Mouse (Mus musculus): ENCODE measurements around the gene Unc13b. TPM values are rescaled to one million over a fixed set of nuclear protein-coding genes. Genes with fewer than 3 reads are reported as not detected.

Gene Unc13b
- polyA plus RNA-seq, 1 experiment from 2014 or later, result 4.1 TPM

DNA sequence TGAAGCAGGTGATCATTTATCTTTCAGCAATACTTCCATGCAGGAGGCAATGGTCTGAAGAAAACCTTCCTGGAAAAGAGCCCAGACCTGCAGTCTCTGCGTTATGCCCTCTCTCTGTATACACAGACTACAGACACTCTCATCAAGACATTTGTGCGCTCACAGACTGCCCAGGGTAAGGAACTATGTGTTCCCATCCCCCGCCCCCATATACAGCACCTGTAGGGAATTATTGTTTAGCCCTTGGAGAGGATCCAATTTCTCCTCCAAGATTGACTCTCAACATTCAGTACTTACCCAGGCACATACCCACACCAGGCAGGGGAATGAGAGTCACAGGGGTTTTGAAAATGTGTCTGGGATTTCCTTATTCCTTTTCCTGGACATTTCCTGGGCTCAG lies 200.7 kb downstream of the Unc13b start:
- no peak for ATAC-seq (replicated peaks; ENCODE audit: insufficient number of reproducible peaks, low FRiP score, low TSS enrichment, low read depth)
- no peaks in the 10 kb centered on the region; the same call in 1 of the 2 replicates for H3K4me1 ChIP-seq (ENCODE audit: control insufficient read depth, insufficient read depth, low read length)
- WGBS, result 51% methylated on average over 3 of the region's 3 CpGs
- H3K27me3 ChIP-seq (ENCODE audit: control insufficient read depth, insufficient read depth, low read length), result no peaks in the 10 kb centered on the region
- H3K4me3 ChIP-seq (ENCODE audit: low read depth, low read length), result no peak overlapping the region
- no peak overlapping the region for H3K9ac ChIP-seq (replicated peaks; ENCODE audit: low read length)
- H3K4me2 ChIP-seq (ENCODE audit: low read depth, low read length), result no peak overlapping the region
- DNase-seq (ENCODE audit: low spot score), result peak; percentile 73
- H3K36me3 ChIP-seq (replicated peaks; ENCODE audit: control insufficient read depth, insufficient read depth, low read depth, low read length), result no peaks in the 10 kb centered on the region
- H3K9me3 ChIP-seq (replicated peaks; ENCODE audit: control insufficient read depth, low read length), result no peaks in the 10 kb centered on the region
- H3K27ac ChIP-seq (replicated peaks; ENCODE audit: low read depth, low read length), result no peak overlapping the region

DNA sequence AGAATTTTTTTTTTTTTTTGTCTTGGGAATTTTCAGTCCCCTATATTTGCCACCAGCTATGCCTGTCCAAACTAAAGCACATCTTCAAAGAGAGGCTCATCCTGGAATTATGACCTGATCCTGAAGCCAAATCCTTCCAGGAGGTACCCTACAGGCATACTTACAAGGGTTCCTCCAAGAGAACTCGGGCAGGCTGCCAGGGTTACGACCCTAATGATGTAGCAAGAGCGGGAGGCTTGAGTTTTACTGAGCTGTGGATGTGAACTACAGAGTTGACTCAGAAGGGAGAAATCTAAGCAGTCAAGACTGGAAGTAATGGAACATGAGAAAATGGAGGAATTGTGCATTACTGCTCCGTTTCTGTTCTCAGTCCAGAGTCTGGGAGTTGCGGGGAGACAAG lies 201.3 kb downstream of the Unc13b start:
- Histone ChIP-seq H3K4me1 (ENCODE audit: control insufficient read depth, insufficient read depth, low read length) (no peaks in the 10 kb centered on the region; the same call in 1 of the 2 replicates), H3K4me2 (ENCODE audit: low read depth, low read length) (no peak overlapping the region), H3K27me3 (ENCODE audit: control insufficient read depth, insufficient read depth, low read length) (no peaks in the 10 kb centered on the region), H3K4me3 (ENCODE audit: low read depth, low read length) (no peak overlapping the region), H3K9me3 (replicated peaks; ENCODE audit: control insufficient read depth, low read length) (no peaks in the 10 kb centered on the region), H3K27ac (replicated peaks; ENCODE audit: low read depth, low read length) (no peak overlapping the region), H3K36me3 (replicated peaks; ENCODE audit: control insufficient read depth, insufficient read depth, low read depth, low read length) (no peaks in the 10 kb centered on the region), H3K9ac (replicated peaks; ENCODE audit: low read length) (no peak overlapping the region)
- DNase-seq (ENCODE audit: low spot score) (peak; percentile 7), ATAC-seq (replicated peaks; ENCODE audit: insufficient number of reproducible peaks, low FRiP score, low TSS enrichment, low read depth) (no peak)
- WGBS, result 71% methylated on average over 5 of the region's 5 CpGs

DNA sequence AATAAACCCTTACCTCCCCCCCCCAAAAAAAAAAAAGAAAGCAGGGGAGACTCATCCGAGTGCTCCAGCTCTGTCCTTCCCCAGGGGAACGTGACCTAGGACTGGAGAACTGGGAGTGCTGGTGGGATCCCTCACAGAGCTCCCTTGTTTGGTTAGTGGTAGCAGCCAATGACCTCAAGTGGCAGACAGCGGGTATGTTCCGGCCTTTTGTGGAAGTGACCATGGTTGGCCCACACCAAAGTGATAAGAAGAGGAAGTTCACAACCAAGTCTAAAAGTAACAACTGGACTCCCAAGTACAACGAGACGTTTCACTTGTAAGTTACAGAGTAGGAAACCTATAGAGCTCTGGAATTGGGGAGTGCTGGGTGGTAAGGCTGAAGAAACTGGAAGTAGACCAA lies 204.1 kb downstream of the Unc13b start:
- Histone ChIP-seq H3K4me2 (ENCODE audit: low read depth, low read length) (no peak overlapping the region), H3K4me3 (ENCODE audit: low read depth, low read length) (no peak overlapping the region), H3K9ac (replicated peaks; ENCODE audit: low read length) (no peak overlapping the region), H3K27ac (replicated peaks; ENCODE audit: low read depth, low read length) (no peak overlapping the region), H3K27me3 (ENCODE audit: control insufficient read depth, insufficient read depth, low read length) (no peaks in the 10 kb centered on the region), H3K9me3 (replicated peaks; ENCODE audit: control insufficient read depth, low read length) (no peaks in the 10 kb centered on the region), H3K36me3 (replicated peaks; ENCODE audit: control insufficient read depth, insufficient read depth, low read depth, low read length) (no peaks in the 10 kb centered on the region), H3K4me1 (ENCODE audit: control insufficient read depth, insufficient read depth, low read length) (no peaks in the 10 kb centered on the region; the same call in 1 of the 2 replicates)
- no peak for ATAC-seq (replicated peaks; ENCODE audit: insufficient number of reproducible peaks, low FRiP score, low TSS enrichment, low read depth)
- 88% methylated on average over 6 of the region's 6 CpGs for WGBS
- no peak for DNase-seq (ENCODE audit: low spot score)

DNA sequence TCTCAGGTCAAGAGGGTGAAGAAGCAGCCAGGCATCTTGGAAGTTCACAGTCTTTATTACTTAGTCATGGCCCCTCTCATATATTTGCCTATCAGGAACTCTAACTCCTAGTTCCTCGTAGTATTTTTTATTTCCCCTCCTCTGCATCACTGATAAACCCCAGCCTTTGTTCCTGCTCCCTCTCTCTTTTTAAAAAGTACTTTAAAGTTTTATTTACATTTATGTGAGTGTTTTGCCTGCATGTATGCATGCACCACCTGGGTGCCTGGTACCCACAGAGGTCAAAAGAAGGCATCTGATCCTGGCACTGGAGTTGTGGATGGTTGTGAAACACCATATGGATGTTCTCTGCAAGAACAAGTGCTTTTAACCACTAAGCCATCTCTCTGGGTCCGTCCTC lies 207.4 kb downstream of the Unc13b start:
- ATAC-seq (replicated peaks; ENCODE audit: insufficient number of reproducible peaks, low FRiP score, low TSS enrichment, low read depth) (no peak), DNase-seq (ENCODE audit: low spot score) (no peak)
- WGBS, result 66% methylated on average over 2 of the region's 2 CpGs
- Histone ChIP-seq H3K9ac (replicated peaks; ENCODE audit: low read length) (no peak overlapping the region), H3K27ac (replicated peaks; ENCODE audit: low read depth, low read length) (no peak overlapping the region), H3K27me3 (ENCODE audit: control insufficient read depth, insufficient read depth, low read length) (no peaks in the 10 kb centered on the region), H3K9me3 (replicated peaks; ENCODE audit: control insufficient read depth, low read length) (no peaks in the 10 kb centered on the region), H3K36me3 (replicated peaks; ENCODE audit: control insufficient read depth, insufficient read depth, low read depth, low read length) (no peaks in the 10 kb centered on the region), H3K4me2 (ENCODE audit: low read depth, low read length) (no peak overlapping the region), H3K4me1 (ENCODE audit: control insufficient read depth, insufficient read depth, low read length) (no peaks in the 10 kb centered on the region), H3K4me3 (ENCODE audit: low read depth, low read length) (no peak overlapping the region)

DNA sequence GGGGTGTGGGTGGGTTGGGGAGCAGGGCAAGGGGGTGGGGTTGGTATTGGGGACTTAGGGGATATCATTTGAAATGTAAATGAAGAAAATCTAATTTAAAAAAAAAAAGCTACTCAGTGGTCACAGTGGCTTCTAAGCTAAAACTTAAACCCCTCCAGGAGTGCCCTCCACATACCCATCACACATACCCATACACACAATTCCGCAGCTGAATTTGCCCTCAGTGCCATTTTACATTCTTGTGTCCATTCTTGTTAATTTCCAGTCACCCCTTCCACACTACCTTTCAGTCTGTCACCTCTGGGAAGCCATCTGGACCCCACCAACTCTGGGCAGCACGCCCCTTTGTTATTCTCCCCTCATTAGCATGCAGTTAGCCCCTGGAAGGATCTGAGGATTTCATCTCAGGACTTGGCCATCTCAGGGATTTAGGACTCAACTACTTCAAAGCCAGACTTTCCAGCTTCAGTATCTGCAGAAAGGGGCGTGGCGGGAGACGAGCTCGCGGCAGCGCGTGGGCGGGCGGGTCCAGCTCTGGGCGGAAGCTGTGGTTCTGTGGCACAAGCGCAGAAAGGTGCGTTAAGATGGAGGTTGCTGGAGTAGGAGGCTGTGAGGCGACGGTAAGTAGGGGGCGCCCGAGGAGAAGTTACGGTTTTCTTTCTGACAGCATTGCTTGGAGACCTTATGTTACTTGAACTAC lies 208.0 kb downstream of the Unc13b start, which contains the start of gene Atp8b5:
TSS of gene Atp8b5 (plus strand) at position 537 of the 700 bp plus-strand sequence.
- Histone ChIP-seq H3K36me3 (replicated peaks; ENCODE audit: control insufficient read depth, insufficient read depth, low read depth, low read length) (no peaks in the 10 kb centered on the region), H3K4me3 (ENCODE audit: low read depth, low read length) (peak within 1 kb of the TSS; percentile 37), H3K27ac (replicated peaks; ENCODE audit: low read depth, low read length) (no peak within 1 kb of the TSS), H3K27me3 (ENCODE audit: control insufficient read depth, insufficient read depth, low read length) (no peaks in the 10 kb centered on the region), H3K9me3 (replicated peaks; ENCODE audit: control insufficient read depth, low read length) (no peaks in the 10 kb centered on the region), H3K4me2 (ENCODE audit: low read depth, low read length) (peak within 1 kb of the TSS; percentile 68), H3K4me1 (ENCODE audit: control insufficient read depth, insufficient read depth, low read length) (no peaks in the 10 kb centered on the region), H3K9ac (replicated peaks; ENCODE audit: low read length) (peak within 1 kb of the TSS; percentile 59)
- WGBS, result 2% methylated on average over 19 of the region's 19 CpGs
- peak; percentile 89 for DNase-seq (ENCODE audit: low spot score)
- ATAC-seq (replicated peaks; ENCODE audit: insufficient number of reproducible peaks, low FRiP score, low TSS enrichment, low read depth), result peak; percentile 84

DNA sequence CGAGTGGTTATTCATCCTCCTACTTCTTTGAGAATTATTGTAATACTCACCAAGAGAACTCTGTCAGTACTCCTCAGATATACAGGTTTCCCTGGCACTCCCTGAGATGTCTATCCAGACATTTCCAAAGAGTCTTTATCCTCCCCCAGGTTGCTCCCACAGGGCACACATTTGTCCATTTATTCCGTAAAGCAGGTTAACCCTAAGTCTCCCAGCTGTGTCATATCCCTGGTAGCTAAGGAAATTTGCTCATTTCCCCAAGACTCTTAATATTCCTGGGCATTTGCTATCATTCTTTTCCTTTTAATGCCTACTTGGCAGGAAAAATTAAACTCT lies 208.5 kb downstream of the Unc13b start:
- no peak overlapping the region for H3K4me3 ChIP-seq (ENCODE audit: low read depth, low read length)
- H3K9me3 ChIP-seq (replicated peaks; ENCODE audit: control insufficient read depth, low read length), result no peaks in the 10 kb centered on the region
- DNase-seq (ENCODE audit: low spot score), result no peak
- WGBS, result 18% methylated on average over 2 of the region's 2 CpGs
- no peaks in the 10 kb centered on the region for H3K4me1 ChIP-seq (ENCODE audit: control insufficient read depth, insufficient read depth, low read length)
- H3K4me2 ChIP-seq (ENCODE audit: low read depth, low read length), result peak overlapping the region; percentile 25
- H3K27ac ChIP-seq (replicated peaks; ENCODE audit: low read depth, low read length), result no peak overlapping the region
- H3K9ac ChIP-seq (replicated peaks; ENCODE audit: low read length), result peak overlapping the region; percentile 59; the same call in 1 of the 2 replicates
- H3K36me3 ChIP-seq (replicated peaks; ENCODE audit: control insufficient read depth, insufficient read depth, low read depth, low read length), result no peaks in the 10 kb centered on the region
- H3K27me3 ChIP-seq (ENCODE audit: control insufficient read depth, insufficient read depth, low read length), result no peaks in the 10 kb centered on the region
- ATAC-seq (replicated peaks; ENCODE audit: insufficient number of reproducible peaks, low FRiP score, low TSS enrichment, low read depth), result no peak

DNA sequence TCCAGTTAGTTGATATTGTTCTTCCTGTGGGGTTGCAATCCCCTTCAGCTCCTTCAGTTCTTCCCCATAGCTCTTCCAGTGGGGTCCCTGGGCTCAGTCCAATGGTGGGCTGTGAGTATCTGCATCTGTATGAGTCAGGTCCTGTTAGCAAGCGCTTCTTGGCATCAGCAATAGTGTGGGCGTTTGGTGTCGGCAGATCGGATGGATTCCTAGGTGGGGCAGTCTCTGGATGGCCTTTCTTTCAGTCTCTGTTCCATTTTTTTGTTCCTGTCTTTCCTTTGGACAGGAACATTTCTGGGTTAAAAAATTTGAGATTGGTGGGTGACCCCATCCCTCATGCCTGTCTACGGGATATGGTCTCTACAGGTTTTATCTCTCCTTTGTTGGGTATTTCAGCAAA lies 226.7 kb downstream of the Unc13b start:
- ATAC-seq (replicated peaks; ENCODE audit: insufficient number of reproducible peaks, low FRiP score, low TSS enrichment, low read depth) (no peak), DNase-seq (ENCODE audit: low spot score) (no peak)
- H3K4me2 ChIP-seq (ENCODE audit: low read depth, low read length), result no peak overlapping the region

DNA sequence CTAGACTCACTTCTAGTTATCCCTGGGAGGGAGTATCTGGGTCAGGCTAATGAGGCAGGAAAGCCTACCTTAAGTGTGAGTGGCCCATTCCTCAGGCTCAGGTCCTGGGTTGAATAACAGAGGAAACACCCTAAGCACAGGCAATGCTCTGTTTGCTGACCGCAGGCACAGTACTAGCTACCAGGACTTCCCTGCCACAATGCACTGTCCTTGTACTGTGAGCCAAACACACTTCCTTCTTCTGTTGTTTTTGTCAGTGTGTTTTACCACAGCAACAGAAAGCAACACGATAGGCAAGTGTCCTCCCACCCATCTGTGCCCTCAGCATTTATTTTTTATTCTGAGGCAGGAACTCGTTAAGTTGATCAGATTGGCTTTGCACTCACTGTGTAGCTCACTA lies 228.6 kb downstream of the Unc13b start:
- H3K4me2 ChIP-seq (ENCODE audit: low read depth, low read length), result no peak overlapping the region
- H3K4me1 ChIP-seq (ENCODE audit: control insufficient read depth, insufficient read depth, low read length), result no peaks in the 10 kb centered on the region
- H3K9me3 ChIP-seq (replicated peaks; ENCODE audit: control insufficient read depth, low read length), result no peaks in the 10 kb centered on the region
- H3K4me3 ChIP-seq (ENCODE audit: low read depth, low read length), result no peak overlapping the region
- no peak overlapping the region for H3K27ac ChIP-seq (replicated peaks; ENCODE audit: low read depth, low read length)
- no peaks in the 10 kb centered on the region for H3K36me3 ChIP-seq (replicated peaks; ENCODE audit: control insufficient read depth, insufficient read depth, low read depth, low read length)
- H3K9ac ChIP-seq (replicated peaks; ENCODE audit: low read length), result no peak overlapping the region
- DNase-seq (ENCODE audit: low spot score) (no peak), ATAC-seq (replicated peaks; ENCODE audit: insufficient number of reproducible peaks, low FRiP score, low TSS enrichment, low read depth) (no peak)
- 68% methylated on average over 3 of the region's 3 CpGs for WGBS
- H3K27me3 ChIP-seq (ENCODE audit: control insufficient read depth, insufficient read depth, low read length), result no peaks in the 10 kb centered on the region

More for the DNA sequence above, 226.7 kb downstream of the Unc13b start:
- Histone ChIP-seq H3K9ac (replicated peaks; ENCODE audit: low read length) (no peak overlapping the region), H3K27me3 (ENCODE audit: control insufficient read depth, insufficient read depth, low read length) (no peaks in the 10 kb centered on the region), H3K9me3 (replicated peaks; ENCODE audit: control insufficient read depth, low read length) (no peaks in the 10 kb centered on the region), H3K36me3 (replicated peaks; ENCODE audit: control insufficient read depth, insufficient read depth, low read depth, low read length) (no peaks in the 10 kb centered on the region), H3K4me1 (ENCODE audit: control insufficient read depth, insufficient read depth, low read length) (no peaks in the 10 kb centered on the region), H3K4me3 (ENCODE audit: low read depth, low read length) (no peak overlapping the region), H3K27ac (replicated peaks; ENCODE audit: low read depth, low read length) (no peak overlapping the region)
- WGBS, result 97% methylated on average over 5 of the region's 5 CpGs

All from embryonic facial prominence, embryonic 11.5 days (tissue).